Mouse (Mus musculus) myocyte (in vitro differentiated cells): ENCODE measurements around the gene Tceal9.
"Not testable (repeated sequence)": the region's sequence is repeated elsewhere in the genome, so short reads cannot be mapped to it uniquely, and the experiment has no call there.

Source experiments
- MAX ChIP-seq: IDR thresholded peaks from one replicate; pipeline ENCODE4 v1.6.1; 2011; ENCODE audit warnings: low read depth, mild to moderate bottlenecking, control low read depth
- POLR2A ChIP-seq: IDR thresholded peaks from one replicate; pipeline ENCODE4 v1.6.1; 2011; ENCODE audit warnings: low read depth, mild to moderate bottlenecking, control low read depth, moderate library complexity; ENCODE audit not compliant: insufficient read length
- TCF12 ChIP-seq: IDR thresholded peaks from one replicate; pipeline ENCODE4 v1.6.1; 2011; ENCODE audit warnings: mild to moderate bottlenecking, control low read depth; ENCODE audit not compliant: poor library complexity, insufficient read depth, severe bottlenecking
- USF1 ChIP-seq: IDR thresholded peaks from one replicate; pipeline ENCODE4 v1.6.1; 2011; ENCODE audit warnings: low read depth, mild to moderate bottlenecking, control low read depth, moderate library complexity

- TF ChIP-seq POLR2A, MAX, TCF12, USF1: not testable (repeated sequence)
Measured at GRCm38 (mm10) chrX:136269743-136270392, 25.0 kb downstream of the Tceal9 start, which contains the start of gene Bex3.
